Mouse (Mus musculus) gastrocnemius, postnatal 25 days (tissue): ENCODE measurements at regions not wholly inside any gene's neighbourhood (a gene's known extent, or its start where the extent isn't known, plus 50 kb on each side); places are given as distances from the start of the nearest gene placed in this dataset.

Source experiments
- DNase-seq: peaks from one replicate; pipeline ENCODE4 v3.0.0; 2022

- no peak for DNase-seq
These were observed 217.8 kb downstream of the Rsl24d1 start for GRCm38 (mm10) chr9:73331066-73331465.

GRCm38 (mm10) chr9:73336039-73336438, 222.8 kb downstream of the Rsl24d1 start:
- no peak for DNase-seq

GRCm38 (mm10) chr9:73337045-73337740, 224.0 kb downstream of the Rsl24d1 start:
- DNase-seq: no peak

- DNase-seq: no peak
These were observed 242.7 kb downstream of the Rsl24d1 start for GRCm38 (mm10) chr9:73355876-73356275.

- DNase-seq: no peak
These were observed 245.7 kb downstream of the Rsl24d1 start for GRCm38 (mm10) chr9:73358968-73359367.

- no peak for DNase-seq
These were observed 267.5 kb downstream of the Rsl24d1 start for GRCm38 (mm10) chr9:73380768-73381167.

- DNase-seq: no peak
These were observed 278.8 kb downstream of the Rsl24d1 start for GRCm38 (mm10) chr9:73392036-73392435.

- DNase-seq: no peak
These were observed 300.2 kb downstream of the Rsl24d1 start for GRCm38 (mm10) chr9:73413367-73413930.

- no peak for DNase-seq
These were observed 303.0 kb downstream of the Rsl24d1 start for GRCm38 (mm10) chr9:73416084-73416777.
